Mouse (Mus musculus) heart, embryonic 16.5 days (tissue): Measurements from ENCODE around the gene Fdx1. TPM values are rescaled to one million over a fixed set of nuclear protein-coding genes. Genes with fewer than 3 reads are reported as not detected.

Source experiments
- ATAC-seq: fragments of 200-750 bp; cut with Nextera tagmentation; replicated peaks from 2 replicates; pipeline ENCODE4 v1.8.0; 2017; ENCODE audit warnings: moderate number of reproducible peaks; ENCODE audit not compliant: insufficient read depth, low FRiP score; ENCODE audit errors: extremely low read depth
- H3K27ac ChIP-seq: fragments of 300-500 bp; sonication (generic); 2 replicates; pipeline ENCODE4 v1.5.1; 2014; ENCODE audit warnings: mild to moderate bottlenecking, low read length, control low read depth, moderate library complexity
- H3K27me3 ChIP-seq: fragments of 300-500 bp; sonication (generic); 2 replicates; pipeline ENCODE4 v1.6.1; 2014; ENCODE audit warnings: low read length, mixed read lengths; ENCODE audit not compliant: control insufficient read depth, insufficient read depth
- H3K36me3 ChIP-seq: fragments of 300-500 bp; sonication (generic); 2 replicates; pipeline ENCODE4 v1.6.1; 2014; ENCODE audit not compliant: control insufficient read depth, insufficient read depth
- H3K4me1 ChIP-seq: fragments of 300-500 bp; sonication (generic); 2 replicates; pipeline ENCODE4 v1.6.1; 2014; ENCODE audit warnings: low read length, mixed read lengths; ENCODE audit not compliant: control insufficient read depth, insufficient read depth
- H3K4me2 ChIP-seq: fragments of 300-500 bp; sonication (generic); 2 replicates; pipeline ENCODE4 v1.6.1; 2014; ENCODE audit warnings: low read depth, mild to moderate bottlenecking, control low read depth, low read length
- H3K4me3 ChIP-seq: fragments of 300-500 bp; sonication (generic); 2 replicates; pipeline ENCODE4 v1.5.1; 2014; ENCODE audit warnings: mild to moderate bottlenecking, control low read depth, low read length
- H3K9ac ChIP-seq: fragments of 300-500 bp; sonication (generic); 2 replicates; pipeline ENCODE4 v1.6.1; 2014; ENCODE audit warnings: low read length, control low read depth
- H3K9me3 ChIP-seq: fragments of 300-500 bp; sonication (generic); replicated peaks from 2 replicates; pipeline ENCODE4 v1.6.1; 2016; ENCODE audit warnings: low read length; ENCODE audit not compliant: control insufficient read depth
- WGBS: fragments of 180-500 bp; shearing (Covaris S2); extraction: QIAGEN DNeasy Blood & Tissue Kit; methylation state at CpG from one replicate; pipeline ENCODE4 v1.1.7; 2014; 5-methylcytosine and 5-hydroxymethylcytosine counted together
- polyA plus RNA-seq: library from polyadenylated mRNA; unstranded; fragments of >200 nt; fragmentation: Nextera tagmentation; extraction: Ambion mirVana; gene quantifications from 2 replicates; pipeline ENCODE4 v1.2.1, GENCODE M21; 2015

The Fdx1 gene
- polyA plus RNA-seq, 1 experiment from 2014 or later, result 111 TPM

- Histone ChIP-seq H3K9me3 (peaks cover 2% of the 10 kb centered on the region; the same call in 1 of the 2 replicates), H3K4me3 (no peak overlapping the region), H3K9ac (no peak overlapping the region), H3K27me3 (no peaks in the 10 kb centered on the region), H3K36me3 (no peaks in the 10 kb centered on the region), H3K4me2 (no peak overlapping the region), H3K4me1 (peaks cover 5% of the 10 kb centered on the region; the same call in 1 of the 2 replicates), H3K27ac (no peak overlapping the region)
- no peak for ATAC-seq
- WGBS, result 74% methylated on average over 8 of the region's 8 CpGs
Observed at GRCm38 (mm10) chr9:51906938-51907337, 56.4 kb downstream of the Fdx1 start.

Other genes with a start within 250 kb of the Fdx1 start
- gene Arhgap20, start 198.2 kb downstream of the Fdx1 start, polyA plus RNA-seq, result 1.1 and 2.4 TPM in 2 replicates
- gene Rdx, start 83.6 kb upstream of the Fdx1 start, polyA plus RNA-seq, result 86.2 and 97.5 TPM in 2 replicates
- 1.8 and 2.4 TPM in 2 replicates for gene Zc3h12c, start 205.0 kb upstream of the Fdx1 start, polyA plus RNA-seq